Mouse (Mus musculus): ENCODE measurements around the gene Tenm1.

- TF ChIP-seq POLR2A (IDR thresholded peaks at IDR 0.05; ENCODE audit: borderline replicate concordance, low read depth, low read length) (no peak), CTCF (IDR thresholded peaks at IDR 0.05; ENCODE audit: low read depth, low read length) (no peak)
Observed at GRCm38 (mm10) chrX:42718078-42718785, 710.7 kb downstream of the Tenm1 start.
